ENCODE assay signal across 10 mouse cellular contexts in genomic region chr3:94657852-94658739, GRCm38 (mm10). TPM values are rescaled to one million over a fixed set of nuclear protein-coding genes. Genes with fewer than 3 reads are reported as not detected.
DNase-seq lines count a peak whose midpoint lies in the region; ATAC-seq and TF ChIP-seq lines count a peak whose summit lies in the region.
"Not testable (repeated sequence)": the region's sequence is repeated elsewhere in the genome, so short reads cannot be mapped to it uniquely, and the experiment has no call there.
"Had no signal": no experiment of that assay in that cellular context is flagged by ENCODE, and none has a peak within 500 bp of the region (broad histone marks: within the 10 kb centered on the region; RNA-seq: fewer than 3 reads in every experiment).

No protein-coding gene starts in this region.

- not testable (repeated sequence) for H3K27ac ChIP-seq in bone marrow, adult 2 months (ENCODE audit: control insufficient read depth, insufficient read depth, low read depth, low read length, poor library complexity); embryonic facial prominence, embryonic 14.5 days (replicated peaks; ENCODE audit: low read depth, low read length); heart, embryonic 11.5 days (ENCODE audit: low read depth, low read length); limb, embryonic 15.5 days; neural tube, embryonic 14.5 days (ENCODE audit: low read depth, low read length)

- WGBS in bone marrow, adult 2 months, result 8% methylated on average over 27 of the region's 47 CpGs
- WGBS in embryonic facial prominence, embryonic 14.5 days, result 2% methylated on average over 22 of the region's 47 CpGs
- WGBS in heart, embryonic 11.5 days (ENCODE audit: insufficient replicate concordance), result 3% methylated on average over 22 of the region's 47 CpGs
- WGBS in limb, embryonic 15.5 days, result 1% methylated on average over 25 of the region's 47 CpGs
- WGBS in neural tube, embryonic 14.5 days, result 2% methylated on average over 22 of the region's 47 CpGs

- not testable (repeated sequence) for H3K4me1 ChIP-seq in bone marrow, adult 2 months (ENCODE audit: control insufficient read depth, insufficient read depth, low read length); embryonic facial prominence, embryonic 14.5 days (ENCODE audit: control insufficient read depth, insufficient read depth, low read length); heart, embryonic 11.5 days (ENCODE audit: control insufficient read depth, insufficient read depth, low read length); limb, embryonic 15.5 days; neural tube, embryonic 14.5 days (ENCODE audit: control insufficient read depth, insufficient read depth, low read length)

- H3K27me3 ChIP-seq in embryonic facial prominence, embryonic 14.5 days (replicated peaks; ENCODE audit: control insufficient read depth, insufficient read depth, low read length); heart, embryonic 11.5 days (ENCODE audit: control insufficient read depth, insufficient read depth, low read length); limb, embryonic 15.5 days; neural tube, embryonic 14.5 days (ENCODE audit: control insufficient read depth, insufficient read depth, low read length): not testable (repeated sequence)

- not testable (repeated sequence) for H3K9me3 ChIP-seq in embryonic facial prominence, embryonic 14.5 days (ENCODE audit: control insufficient read depth, low read length); heart, embryonic 11.5 days (replicated peaks; ENCODE audit: control insufficient read depth, low read length); limb, embryonic 15.5 days; neural tube, embryonic 14.5 days (ENCODE audit: control insufficient read depth, low read length)

- not testable (repeated sequence) for DNase-seq in embryonic facial prominence, embryonic 14.5 days (ENCODE audit: low spot score)

- H3K36me3 ChIP-seq in embryonic facial prominence, embryonic 14.5 days (ENCODE audit: control insufficient read depth, insufficient read depth, low read length); heart, embryonic 11.5 days (ENCODE audit: control insufficient read depth, insufficient read depth, low read length); limb, embryonic 15.5 days; neural tube, embryonic 14.5 days (ENCODE audit: control insufficient read depth, insufficient read depth, low read length): not testable (repeated sequence)

- not testable (repeated sequence) for TF ChIP-seq CTCF in bone marrow, adult 2 months (IDR thresholded peaks at IDR 0.05; ENCODE audit: control insufficient read depth, insufficient read depth, low read length)

- peak overlapping the region; percentile 54 for H3K9ac ChIP-seq in embryonic facial prominence, embryonic 14.5 days (ENCODE audit: low read depth, low read length)
- H3K9ac ChIP-seq in heart, embryonic 11.5 days (ENCODE audit: low read depth, low read length), result peak overlapping the region; percentile 69
- H3K9ac ChIP-seq in limb, embryonic 15.5 days, result 0 out of 2 replicates have a peak overlapping the region, but pooled peaks have one; percentile 7
- H3K9ac ChIP-seq in neural tube, embryonic 14.5 days (replicated peaks; ENCODE audit: low read depth, low read length), result not testable (repeated sequence)

- TF ChIP-seq POLR2A in bone marrow, adult 2 months (IDR thresholded peaks at IDR 0.05; ENCODE audit: borderline replicate concordance, control insufficient read depth, low read depth, low read length), result not testable (repeated sequence)

- peak; percentile 41 for ATAC-seq in embryonic facial prominence, embryonic 14.5 days (ENCODE audit: low read depth)
- ATAC-seq in heart, embryonic 11.5 days (replicated peaks; ENCODE audit: insufficient number of reproducible peaks, low FRiP score, low TSS enrichment), result peak; percentile 53
- ATAC-seq in inflammation-experienced regulatory T-cells, adult 6 months, result peak; percentile 10
- peak; percentile 51; the same call in 1 of the 2 replicates for ATAC-seq in limb, embryonic 15.5 days (ENCODE audit: insufficient number of reproducible peaks, low FRiP score, low TSS enrichment, low read depth)
- ATAC-seq in megakaryocyte progenitor cell, adult 5-6 weeks (replicated peaks; ENCODE audit: poor library complexity), result peak; percentile 14
- ATAC-seq in neural tube, embryonic 14.5 days (ENCODE audit: low read depth), result peak; percentile 71

- peak overlapping the region; percentile 14 for H3K4me3 ChIP-seq in bone marrow, adult 2 months (replicated peaks; ENCODE audit: control insufficient read depth, low read depth, low read length)
- peak overlapping the region; percentile 43 for H3K4me3 ChIP-seq in embryonic facial prominence, embryonic 14.5 days (ENCODE audit: low read depth, low read length)
- H3K4me3 ChIP-seq in heart, embryonic 11.5 days (ENCODE audit: low read depth, low read length), result peak overlapping the region; percentile 51
- peak overlapping the region; percentile 41 for H3K4me3 ChIP-seq in limb, embryonic 15.5 days
- H3K4me3 ChIP-seq in neural tube, embryonic 14.5 days (ENCODE audit: low read depth, low read length), result peak overlapping the region; percentile 28

- peak overlapping the region; percentile 65 for H3K4me2 ChIP-seq in embryonic facial prominence, embryonic 14.5 days (ENCODE audit: low read depth, low read length)
- H3K4me2 ChIP-seq in heart, embryonic 11.5 days, result peak overlapping the region; percentile 79
- peak overlapping the region; percentile 59 for H3K4me2 ChIP-seq in limb, embryonic 15.5 days
- H3K4me2 ChIP-seq in neural tube, embryonic 14.5 days (ENCODE audit: low read depth, low read length), result peak overlapping the region; percentile 54

RNA-seq across cellular contexts. Expression of gene Tuft1, which starts 0.6 kb away (rescaled TPM):
- polyA plus RNA-seq in bone marrow, adult 2 months (2011; ENCODE audit: insufficient read depth, insufficient read length, low replicate concordance, missing spikeins), result 3.8 and 7.4 TPM in 2 replicates
- polyA plus RNA-seq in embryonic facial prominence, embryonic 14.5 days (2014; fragmentation: Nextera tagmentation; extraction: Ambion mirVana), result 10.6 TPM in 2 replicates
- 8.7 and 10.5 TPM in 2 replicates for polyA plus RNA-seq in heart, embryonic 11.5 days (2014; fragmentation: Nextera tagmentation; extraction: Ambion mirVana)
- polyA plus RNA-seq in inflammation-experienced regulatory T-cells, adult 6 months (2017; shearing (Covaris generic)), result 1 to 10 TPM; 1.8 to 3.9 (median 3.3) TPM
- 30.2 and 30.9 TPM in 2 replicates for polyA plus RNA-seq in limb, embryonic 15.5 days (2015; fragmentation: Nextera tagmentation; extraction: Ambion mirVana)
- 3.5 TPM in 2 replicates for total RNA-seq in megakaryocyte progenitor cell, adult 5-6 weeks (2015)
- total RNA-seq in megakaryocyte progenitor cell, adult 5-6 weeks (2017), result 4.2 and 5.2 TPM in 2 replicates
- polyA plus RNA-seq in neural tube, embryonic 14.5 days (2014; fragmentation: Nextera tagmentation; extraction: Ambion mirVana), result 4.2 and 5.8 TPM in 2 replicates

RNA-seq across cellular contexts. Expression of gene Gm10972, which starts 15.2 kb away (rescaled TPM):
- polyA plus RNA-seq in bone marrow, adult 2 months (2011; ENCODE audit: insufficient read depth, insufficient read length, low replicate concordance, missing spikeins), result not detected in 2 replicates
- polyA plus RNA-seq in embryonic facial prominence, embryonic 14.5 days (2014; fragmentation: Nextera tagmentation; extraction: Ambion mirVana), result not detected in 2 replicates
- polyA plus RNA-seq in heart, embryonic 11.5 days (2014; fragmentation: Nextera tagmentation; extraction: Ambion mirVana), result not detected in 2 replicates
- polyA plus RNA-seq in inflammation-experienced regulatory T-cells, adult 6 months (2017; shearing (Covaris generic)), result not detected
- not detected in 2 replicates for polyA plus RNA-seq in limb, embryonic 15.5 days (2015; fragmentation: Nextera tagmentation; extraction: Ambion mirVana)
- not detected in 2 replicates for total RNA-seq in megakaryocyte progenitor cell, adult 5-6 weeks (2015)
- total RNA-seq in megakaryocyte progenitor cell, adult 5-6 weeks (2017), result not detected in 2 replicates
- not detected in 2 replicates for polyA plus RNA-seq in neural tube, embryonic 14.5 days (2014; fragmentation: Nextera tagmentation; extraction: Ambion mirVana)
- total RNA-seq: left cerebral cortex, postnatal 4 days had no signal
- polyA plus RNA-seq: activated CD4-positive, CD25-positive, alpha-beta regulatory T cell, adult 4 months; frontal cortex, adult 2 months had no signal

RNA-seq across cellular contexts. Expression of gene Selenbp2, which starts 35.3 kb away (rescaled TPM):
- 4.4 TPM in 1 of 2 replicates, not detected in the other for polyA plus RNA-seq in bone marrow, adult 2 months (2011; ENCODE audit: insufficient read depth, insufficient read length, low replicate concordance, missing spikeins)
- 0.32 and 0.97 TPM in 2 replicates for polyA plus RNA-seq in embryonic facial prominence, embryonic 14.5 days (2014; fragmentation: Nextera tagmentation; extraction: Ambion mirVana)
- polyA plus RNA-seq in heart, embryonic 11.5 days (2014; fragmentation: Nextera tagmentation; extraction: Ambion mirVana), result 0.72 and 2.0 TPM in 2 replicates
- polyA plus RNA-seq in inflammation-experienced regulatory T-cells, adult 6 months (2017; shearing (Covaris generic)), result not detected
- 0.77 and 1.4 TPM in 2 replicates for polyA plus RNA-seq in limb, embryonic 15.5 days (2015; fragmentation: Nextera tagmentation; extraction: Ambion mirVana)
- total RNA-seq in megakaryocyte progenitor cell, adult 5-6 weeks (2015), result not detected in 2 replicates
- 0.14 TPM in 1 of 2 replicates, not detected in the other for total RNA-seq in megakaryocyte progenitor cell, adult 5-6 weeks (2017)
- 0.78 TPM in 1 of 2 replicates, not detected in the other for polyA plus RNA-seq in neural tube, embryonic 14.5 days (2014; fragmentation: Nextera tagmentation; extraction: Ambion mirVana)
- polyA plus RNA-seq: activated CD4-positive, CD25-positive, alpha-beta regulatory T cell, adult 4 months; frontal cortex, adult 2 months had no signal

Comparison
In these comparisons a context has a peak if more than half of its experiments do, and no peak if none do; other contexts are left out.
1. ATAC-seq: peak in every context shown above with its lines; median percentile 71 in neural tube, embryonic 14.5 days; 53 in heart, embryonic 11.5 days; 51 in limb, embryonic 15.5 days; 41 in embryonic facial prominence, embryonic 14.5 days; 14 in megakaryocyte progenitor cell, adult 5-6 weeks; 10 in inflammation-experienced regulatory T-cells, adult 6 months.